Mouse (Mus musculus) lung, postnatal 0 days (tissue): ENCODE measurements around the gene Tusc2.

Experiments used
- CTCF ChIP-seq: IDR thresholded peaks from 2 replicates; pipeline ENCODE4 v1.5.1; 2016; ENCODE audit warnings: antibody characterized with exemption, mild to moderate bottlenecking
- EP300 ChIP-seq: IDR thresholded peaks from 2 replicates; pipeline ENCODE4 v1.6.1; 2016; ENCODE audit warnings: antibody characterized with exemption, mild to moderate bottlenecking, control low read depth

DNA sequence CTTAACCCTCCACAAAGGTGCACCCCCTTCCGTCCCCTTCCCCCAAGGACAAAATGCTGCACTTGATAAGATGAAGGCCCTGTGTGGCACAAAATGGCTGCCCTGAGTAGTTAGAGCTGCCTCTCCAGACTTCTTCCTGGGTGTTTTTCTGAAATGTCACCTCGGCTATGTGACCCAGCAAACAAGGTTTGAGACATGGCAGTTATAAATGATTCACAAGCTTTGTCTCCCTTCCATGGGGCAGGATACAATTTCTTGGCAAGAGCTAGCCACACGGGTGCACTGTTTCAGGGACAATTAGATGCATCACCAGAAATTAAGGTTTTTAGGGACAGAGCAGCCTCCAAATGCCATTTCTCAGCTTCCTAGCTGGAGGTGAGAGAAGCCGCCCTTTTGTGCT lies 22.6 kb upstream of the Tusc2 start:
- TF ChIP-seq CTCF (no peak), EP300 (no peak)
